Mouse (Mus musculus): ENCODE measurements around the gene Layn. TPM values are rescaled to one million over a fixed set of nuclear protein-coding genes. Genes with fewer than 3 reads are reported as not detected.

Layn gene
- polyA plus RNA-seq, 1 experiment from 2014 or later, result 0.92 TPM

GRCm38 (mm10) chr9:51070801-51071200, 6.1 kb downstream of the Layn start:
- Histone ChIP-seq H3K27ac (no peak overlapping the region), H3K27me3 (replicated peaks) (peaks cover 4% of the 10 kb centered on the region; the same call in 1 of the 2 replicates), H3K4me3 (no peak overlapping the region), H3K36me3 (replicated peaks) (no peaks in the 10 kb centered on the region), H3K9me3 (no peaks in the 10 kb centered on the region), H3K4me2 (no peak overlapping the region), H3K9ac (no peak overlapping the region), H3K4me1 (peaks cover 3% of the 10 kb centered on the region; the same call in 1 of the 2 replicates)
- WGBS, result 80% methylated on average over 4 of the region's 4 CpGs
- ATAC-seq (replicated peaks), result no peak

DNA sequence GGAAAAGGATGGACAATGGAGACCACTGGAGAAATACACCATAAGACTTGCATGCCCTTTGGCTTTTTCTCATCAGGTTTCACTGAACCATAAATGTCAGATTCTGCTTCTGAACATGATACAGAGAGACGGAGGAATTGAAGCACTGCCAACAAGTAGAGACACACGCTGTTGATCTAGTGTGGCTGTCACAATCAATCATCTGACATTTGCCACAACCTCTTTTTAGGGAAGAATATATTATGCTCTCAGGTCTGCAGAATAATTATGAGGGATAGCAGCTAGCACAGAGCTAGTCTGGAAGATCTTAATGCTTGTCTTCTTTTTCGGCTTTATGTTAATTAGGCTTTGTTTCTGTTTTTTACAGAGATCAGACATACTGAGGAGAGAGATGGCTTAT, 8.7 kb downstream of the Layn start:
- Histone ChIP-seq H3K36me3 (replicated peaks) (no peaks in the 10 kb centered on the region), H3K4me1 (no peaks in the 10 kb centered on the region), H3K9ac (no peak overlapping the region), H3K4me2 (no peak overlapping the region), H3K27me3 (replicated peaks) (no peaks in the 10 kb centered on the region), H3K27ac (no peak overlapping the region), H3K9me3 (no peaks in the 10 kb centered on the region), H3K4me3 (no peak overlapping the region)
- no peak for ATAC-seq (replicated peaks)
- 61% methylated on average over 3 of the region's 3 CpGs for WGBS

DNA sequence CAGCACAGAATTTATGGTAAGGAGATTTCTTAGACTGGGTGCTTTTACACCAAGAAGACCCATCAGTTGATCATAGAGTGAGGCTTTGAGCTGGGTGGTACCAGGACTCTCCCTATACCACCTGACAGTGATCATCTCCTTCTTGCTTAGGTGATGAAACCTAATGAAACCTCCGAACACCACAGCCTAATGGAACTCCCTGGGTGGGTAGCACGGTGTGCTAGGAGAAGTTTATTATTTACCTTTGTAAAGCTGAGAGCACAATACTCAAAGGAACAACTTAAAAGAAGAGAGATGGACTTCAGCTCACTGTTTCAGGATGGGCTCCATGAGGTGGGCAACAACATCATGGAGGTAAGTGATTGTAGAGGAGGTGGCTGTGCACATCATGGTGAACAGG, 16.3 kb downstream of the Layn start, which contains the start of gene Btg4:
Btg4 (plus strand) TSS at position 301 of the 400 bp plus-strand sequence.
- ATAC-seq (replicated peaks), result no peak
- no peak within 1 kb of the TSS for H3K4me2 ChIP-seq
- H3K36me3 ChIP-seq (replicated peaks), result no peaks in the 10 kb centered on the region
- H3K4me1 ChIP-seq, result no peaks in the 10 kb centered on the region
- H3K27ac ChIP-seq, result no peak within 1 kb of the TSS
- no peak within 1 kb of the TSS for H3K9ac ChIP-seq
- no peak within 1 kb of the TSS for H3K4me3 ChIP-seq
- no peaks in the 10 kb centered on the region for H3K9me3 ChIP-seq
- no peaks in the 10 kb centered on the region for H3K27me3 ChIP-seq (replicated peaks)
- WGBS, result 83% methylated on average over 2 of the region's 2 CpGs

DNA sequence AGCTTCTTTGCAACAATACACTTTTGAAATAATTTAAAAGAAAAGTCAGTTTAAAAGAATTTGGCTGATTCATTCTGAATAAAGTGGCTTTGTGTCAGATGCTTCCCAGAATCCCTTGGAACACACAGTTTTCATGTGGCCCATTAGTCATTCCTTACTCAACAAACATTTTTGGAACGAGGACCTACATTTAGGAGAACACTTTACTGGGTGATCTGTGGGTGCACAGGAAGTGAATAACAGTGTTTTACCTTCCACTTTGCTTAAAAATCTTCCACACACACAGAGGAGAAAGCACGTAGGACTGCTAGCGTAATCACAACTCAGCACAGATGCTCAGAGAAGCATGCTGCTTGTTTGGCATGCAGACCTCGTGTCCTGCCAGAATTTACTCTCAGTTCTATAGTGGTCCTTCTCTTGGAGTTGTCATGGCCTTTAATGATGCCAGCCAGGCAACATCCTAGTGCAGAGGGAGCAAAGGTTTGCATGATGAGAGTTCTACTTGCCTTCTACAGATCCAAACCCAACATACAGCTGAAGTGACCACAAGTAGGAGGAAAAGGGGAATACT, 17.9 kb downstream of the Layn start:
- Histone ChIP-seq H3K4me1 (no peaks in the 10 kb centered on the region), H3K9ac (no peak overlapping the region), H3K9me3 (no peaks in the 10 kb centered on the region), H3K27me3 (replicated peaks) (no peaks in the 10 kb centered on the region), H3K36me3 (replicated peaks) (no peaks in the 10 kb centered on the region), H3K27ac (no peak overlapping the region), H3K4me3 (no peak overlapping the region), H3K4me2 (no peak overlapping the region)
- WGBS, result 76% methylated on average over 4 of the region's 4 CpGs
- ATAC-seq (replicated peaks), result no peak

- Histone ChIP-seq H3K27me3 (replicated peaks) (no peaks in the 10 kb centered on the region), H3K27ac (no peak overlapping the region), H3K36me3 (replicated peaks) (no peaks in the 10 kb centered on the region), H3K9ac (no peak overlapping the region), H3K4me3 (no peak overlapping the region), H3K9me3 (no peaks in the 10 kb centered on the region), H3K4me2 (no peak overlapping the region), H3K4me1 (no peaks in the 10 kb centered on the region)
- no peak for ATAC-seq (replicated peaks)
- 78% methylated on average over 3 of the region's 3 CpGs for WGBS
Observed at GRCm38 (mm10) chr9:51056360-51057324, 20.3 kb downstream of the Layn start.

GRCm38 (mm10) chr9:51052180-51052579, 24.7 kb downstream of the Layn start:
- Histone ChIP-seq H3K4me2 (no peak overlapping the region), H3K27ac (no peak overlapping the region), H3K36me3 (replicated peaks) (no peaks in the 10 kb centered on the region), H3K9ac (no peak overlapping the region), H3K4me3 (no peak overlapping the region), H3K4me1 (no peaks in the 10 kb centered on the region), H3K9me3 (no peaks in the 10 kb centered on the region), H3K27me3 (replicated peaks) (no peaks in the 10 kb centered on the region)
- 81% methylated on average over 3 of the region's 3 CpGs for WGBS
- ATAC-seq (replicated peaks), result no peak

DNA sequence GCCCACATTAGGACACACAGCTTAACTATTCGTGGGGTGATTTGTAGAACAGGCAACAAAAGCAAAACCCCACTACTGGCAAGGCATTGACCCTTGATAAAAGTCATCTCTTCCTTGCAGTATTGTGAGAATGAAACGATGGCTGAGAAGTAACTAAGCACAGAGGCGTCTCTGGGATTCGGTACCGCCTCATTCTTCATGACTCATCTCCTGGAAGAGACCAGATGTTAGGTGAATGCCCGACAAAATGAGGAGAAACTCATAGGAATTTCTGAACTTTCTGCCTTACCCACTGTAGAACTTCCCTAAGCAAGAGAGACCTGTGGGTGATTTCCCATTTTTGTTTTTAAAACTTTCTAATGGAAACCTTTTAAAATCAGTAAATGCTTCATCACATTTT, 34.8 kb downstream of the Layn start:
- Histone ChIP-seq H3K27ac (no peak overlapping the region), H3K36me3 (replicated peaks) (no peaks in the 10 kb centered on the region), H3K9me3 (no peaks in the 10 kb centered on the region), H3K4me3 (no peak overlapping the region), H3K4me2 (no peak overlapping the region), H3K4me1 (no peaks in the 10 kb centered on the region), H3K27me3 (replicated peaks) (no peaks in the 10 kb centered on the region), H3K9ac (no peak overlapping the region)
- WGBS, result 88% methylated on average over 6 of the region's 6 CpGs
- ATAC-seq (replicated peaks), result no peak

DNA sequence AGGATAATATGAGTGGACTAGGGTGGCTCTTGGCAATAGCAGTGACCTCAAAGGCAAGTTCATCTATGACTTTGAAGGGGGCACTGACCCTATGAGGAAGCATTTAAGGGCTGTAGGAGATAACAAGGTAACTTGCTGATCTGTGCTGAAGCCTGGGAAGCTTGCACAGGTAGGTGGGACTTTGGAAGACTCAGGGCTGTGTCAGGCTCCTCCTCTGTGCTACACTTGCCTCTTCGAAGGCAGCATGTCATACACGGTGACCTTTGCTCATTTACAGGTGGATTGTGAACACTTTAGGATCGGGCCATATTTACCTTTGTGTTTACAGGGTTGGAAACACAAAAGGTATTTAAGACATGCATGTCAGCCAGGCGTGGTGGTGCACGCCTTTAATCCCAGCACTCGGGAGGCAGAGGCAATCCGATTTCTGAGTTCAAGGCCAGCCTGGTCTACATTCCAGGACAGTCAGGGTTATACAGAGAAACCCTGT, 35.4 kb downstream of the Layn start:
- Histone ChIP-seq H3K4me1 (no peaks in the 10 kb centered on the region), H3K9ac (no peak overlapping the region), H3K36me3 (replicated peaks) (no peaks in the 10 kb centered on the region), H3K27ac (no peak overlapping the region), H3K4me3 (no peak overlapping the region), H3K4me2 (no peak overlapping the region), H3K27me3 (replicated peaks) (no peaks in the 10 kb centered on the region), H3K9me3 (no peaks in the 10 kb centered on the region)
- no peak for ATAC-seq (replicated peaks)
- WGBS, result 92% methylated on average over 7 of the region's 7 CpGs

GRCm38 (mm10) chr9:51032785-51033529, 43.9 kb downstream of the Layn start:
- H3K9me3 ChIP-seq, result no peaks in the 10 kb centered on the region
- H3K4me2 ChIP-seq, result no peak overlapping the region
- WGBS, result 74% methylated on average over 3 of the region's 3 CpGs
- H3K36me3 ChIP-seq (replicated peaks), result no peaks in the 10 kb centered on the region
- H3K27me3 ChIP-seq (replicated peaks), result no peaks in the 10 kb centered on the region
- H3K9ac ChIP-seq, result no peak overlapping the region
- ATAC-seq (replicated peaks), result no peak
- no peak overlapping the region for H3K4me3 ChIP-seq
- no peaks in the 10 kb centered on the region for H3K4me1 ChIP-seq
- H3K27ac ChIP-seq, result no peak overlapping the region

GRCm38 (mm10) chr9:51032291-51032690, 44.6 kb downstream of the Layn start:
- H3K27me3 ChIP-seq (replicated peaks), result no peaks in the 10 kb centered on the region
- H3K4me3 ChIP-seq, result no peak overlapping the region
- no peak overlapping the region for H3K4me2 ChIP-seq
- ATAC-seq (replicated peaks), result no peak
- no peak overlapping the region for H3K9ac ChIP-seq
- no peaks in the 10 kb centered on the region for H3K36me3 ChIP-seq (replicated peaks)
- no peak overlapping the region for H3K27ac ChIP-seq
- no peaks in the 10 kb centered on the region for H3K9me3 ChIP-seq
- 74% methylated on average over 8 of the region's 8 CpGs for WGBS
- H3K4me1 ChIP-seq, result no peaks in the 10 kb centered on the region

DNA sequence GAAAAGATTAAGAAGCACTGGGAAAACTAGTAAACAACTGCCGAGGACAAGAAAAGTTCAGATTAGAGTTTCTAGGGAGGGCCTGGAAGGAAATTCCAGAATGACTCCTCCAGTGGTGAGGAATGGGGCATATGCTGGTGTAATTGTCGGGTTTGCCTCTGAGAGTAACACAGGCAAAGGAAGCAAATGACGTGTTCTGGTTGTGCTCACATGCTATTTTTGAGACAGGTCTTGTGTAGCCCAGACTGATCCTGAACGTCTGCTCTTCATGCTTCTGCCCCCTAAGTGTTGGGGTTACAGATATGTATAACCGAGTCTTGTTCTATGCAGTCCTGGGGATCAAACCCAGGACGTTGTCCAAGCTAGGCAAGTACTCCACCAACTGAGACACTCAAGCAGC, 45.3 kb downstream of the Layn start:
- no peak overlapping the region for H3K4me3 ChIP-seq

DNA sequence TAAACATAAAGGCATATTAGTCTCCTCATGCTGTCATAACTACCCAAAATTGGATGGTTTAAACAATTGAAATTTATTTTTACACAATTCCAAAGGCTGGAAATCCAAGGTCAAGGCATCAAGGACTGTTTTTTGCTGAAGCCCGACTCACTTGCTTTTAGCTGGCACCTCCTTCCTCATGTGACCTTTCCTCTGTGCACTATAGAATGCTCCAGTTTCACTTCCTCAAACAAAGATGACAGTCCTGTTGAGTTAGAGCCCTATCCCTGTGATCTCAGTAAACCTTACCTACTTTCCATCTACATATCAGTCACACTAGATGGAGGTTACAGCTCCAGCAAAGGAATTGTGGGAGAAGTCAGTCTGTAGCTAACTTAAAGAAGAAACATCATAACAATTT, 46.7 kb downstream of the Layn start:
- Histone ChIP-seq H3K27me3 (replicated peaks) (no peaks in the 10 kb centered on the region), H3K4me1 (no peaks in the 10 kb centered on the region), H3K9ac (no peak overlapping the region), H3K4me2 (no peak overlapping the region), H3K27ac (no peak overlapping the region), H3K9me3 (no peaks in the 10 kb centered on the region), H3K36me3 (replicated peaks) (no peaks in the 10 kb centered on the region), H3K4me3 (no peak overlapping the region)
- ATAC-seq (replicated peaks), result no peak
- 62% methylated on average over 1 of the region's 1 CpGs for WGBS

More for the DNA sequence above, 45.3 kb downstream of the Layn start:
- H3K9ac ChIP-seq, result no peak overlapping the region
- no peak overlapping the region for H3K4me2 ChIP-seq
- H3K27me3 ChIP-seq (replicated peaks), result no peaks in the 10 kb centered on the region
- H3K27ac ChIP-seq, result no peak overlapping the region
- 80% methylated on average over 6 of the region's 6 CpGs for WGBS
- no peak for ATAC-seq (replicated peaks)
- no peaks in the 10 kb centered on the region for H3K4me1 ChIP-seq
- H3K9me3 ChIP-seq, result no peaks in the 10 kb centered on the region
- H3K36me3 ChIP-seq (replicated peaks), result no peaks in the 10 kb centered on the region
